Mouse (Mus musculus): ENCODE measurements around the gene Prdx3. TPM values are rescaled to one million over a fixed set of nuclear protein-coding genes. Genes with fewer than 3 reads are reported as not detected.
"Not testable (repeated sequence)": the region's sequence is repeated elsewhere in the genome, so short reads cannot be mapped to it uniquely, and the experiment has no call there.

The Prdx3 gene
- polyA plus RNA-seq, 1 experiment from 2014 or later: 106 TPM

DNA sequence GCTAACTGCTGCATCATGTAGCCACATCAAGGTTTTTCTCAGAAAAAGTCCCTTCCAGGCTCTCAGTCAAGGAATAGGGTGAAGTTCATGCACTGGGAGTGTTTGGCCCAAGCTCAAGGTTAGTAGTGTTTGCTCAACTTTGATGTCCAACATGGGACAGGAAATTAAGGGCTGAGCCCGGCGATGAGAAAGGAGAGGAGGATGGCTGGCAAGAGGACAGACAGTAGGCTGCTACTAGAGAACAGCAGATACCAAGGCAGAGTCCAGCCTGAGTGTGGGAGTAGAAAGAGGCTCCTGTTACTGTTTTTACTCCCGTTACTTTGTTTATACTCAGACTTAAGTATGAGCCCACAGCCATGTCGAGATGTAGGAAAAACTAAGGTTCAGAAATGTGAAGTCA lies 855 bp downstream of the Prdx3 start:
- Histone ChIP-seq H3K4me1 (ENCODE audit: control insufficient read depth, insufficient read depth, low read length) (peaks cover 4% of the 10 kb centered on the region; the same call in 1 of the 2 replicates), H3K36me3 (ENCODE audit: control insufficient read depth, insufficient read depth, low read length) (peaks cover 3% of the 10 kb centered on the region; the same call in 1 of the 2 replicates), H3K4me2 (ENCODE audit: low read length) (peak overlapping the region; percentile 70), H3K4me3 (ENCODE audit: low read depth, low read length) (peak overlapping the region; percentile 54; the same call in 1 of the 2 replicates), H3K27me3 (ENCODE audit: control insufficient read depth, insufficient read depth, low read depth, low read length) (no peaks in the 10 kb centered on the region), H3K9me3 (replicated peaks; ENCODE audit: control insufficient read depth, low read length, poor library complexity, severe bottlenecking) (no peaks in the 10 kb centered on the region), H3K27ac (ENCODE audit: low read length) (0 out of 2 replicates have a peak overlapping the region, but pooled peaks have one; percentile 80), H3K9ac (ENCODE audit: low read depth, low read length) (no peak overlapping the region; the same call in 1 of the 2 replicates)
- no peak for ATAC-seq
- WGBS: 29% methylated on average over 4 of the region's 4 CpGs

DNA sequence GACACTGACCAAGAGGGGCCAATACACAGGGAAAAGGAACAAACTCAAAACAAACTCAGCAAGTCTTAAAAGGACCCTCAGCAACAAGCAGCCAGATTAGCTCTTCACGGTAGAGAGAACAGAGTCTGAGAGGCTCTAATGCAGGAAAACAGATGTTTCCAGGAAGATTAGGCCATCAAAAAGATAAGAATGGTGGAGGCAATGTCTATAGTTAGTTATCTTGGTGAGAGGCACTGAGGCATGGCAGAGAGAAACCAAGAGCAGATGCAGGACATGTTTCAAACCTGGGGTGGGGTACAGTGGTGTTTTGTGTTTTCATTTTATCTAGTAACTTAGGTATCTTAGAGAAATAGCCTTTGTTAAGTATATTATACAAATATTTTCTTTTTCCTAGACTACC lies 2.1 kb downstream of the Prdx3 start:
- Histone ChIP-seq H3K27me3 (ENCODE audit: control insufficient read depth, insufficient read depth, low read depth, low read length) (no peaks in the 10 kb centered on the region), H3K4me1 (ENCODE audit: control insufficient read depth, insufficient read depth, low read length) (peaks cover 4% of the 10 kb centered on the region; the same call in 1 of the 2 replicates), H3K9ac (ENCODE audit: low read depth, low read length) (no peak overlapping the region), H3K4me3 (ENCODE audit: low read depth, low read length) (no peak overlapping the region), H3K4me2 (ENCODE audit: low read length) (no peak overlapping the region), H3K36me3 (ENCODE audit: control insufficient read depth, insufficient read depth, low read length) (peaks cover 3% of the 10 kb centered on the region; the same call in 1 of the 2 replicates), H3K27ac (ENCODE audit: low read length) (no peak overlapping the region), H3K9me3 (replicated peaks; ENCODE audit: control insufficient read depth, low read length, poor library complexity, severe bottlenecking) (no peaks in the 10 kb centered on the region)
- WGBS: 25% methylated on average over 1 of the region's 1 CpGs
- no peak for ATAC-seq

DNA sequence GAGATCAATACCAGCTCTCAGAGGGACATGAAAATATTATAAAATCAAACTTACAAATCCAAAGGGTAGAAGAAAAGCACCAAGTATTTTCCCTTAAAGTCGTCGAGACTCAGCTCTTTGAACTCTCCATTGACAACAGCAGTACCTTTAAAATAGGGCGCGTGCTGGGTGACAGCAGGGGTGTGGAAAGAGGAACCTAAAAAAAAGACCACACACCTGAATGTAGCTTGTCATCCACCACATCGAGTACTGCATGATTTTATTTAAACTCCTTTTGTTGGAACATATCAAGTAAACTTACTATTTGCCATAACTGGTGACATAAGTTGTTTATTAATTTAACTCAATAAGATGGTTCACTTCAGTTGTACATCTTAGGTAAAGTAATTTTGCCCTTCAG lies 3.0 kb downstream of the Prdx3 start:
- no peak overlapping the region for H3K4me2 ChIP-seq (ENCODE audit: low read length)
- peaks cover 4% of the 10 kb centered on the region; the same call in 1 of the 2 replicates for H3K4me1 ChIP-seq (ENCODE audit: control insufficient read depth, insufficient read depth, low read length)
- no peak for ATAC-seq
- 88% methylated on average over 5 of the region's 5 CpGs for whole genome bisulfite sequencing
- H3K27me3 ChIP-seq (ENCODE audit: control insufficient read depth, insufficient read depth, low read depth, low read length): no peaks in the 10 kb centered on the region
- no peaks in the 10 kb centered on the region for H3K9me3 ChIP-seq (replicated peaks; ENCODE audit: control insufficient read depth, low read length, poor library complexity, severe bottlenecking)
- no peak overlapping the region for H3K27ac ChIP-seq (ENCODE audit: low read length)
- no peak overlapping the region for H3K4me3 ChIP-seq (ENCODE audit: low read depth, low read length)
- no peak overlapping the region for H3K9ac ChIP-seq (ENCODE audit: low read depth, low read length)
- H3K36me3 ChIP-seq (ENCODE audit: control insufficient read depth, insufficient read depth, low read length): peaks cover 3% of the 10 kb centered on the region; the same call in 1 of the 2 replicates

DNA sequence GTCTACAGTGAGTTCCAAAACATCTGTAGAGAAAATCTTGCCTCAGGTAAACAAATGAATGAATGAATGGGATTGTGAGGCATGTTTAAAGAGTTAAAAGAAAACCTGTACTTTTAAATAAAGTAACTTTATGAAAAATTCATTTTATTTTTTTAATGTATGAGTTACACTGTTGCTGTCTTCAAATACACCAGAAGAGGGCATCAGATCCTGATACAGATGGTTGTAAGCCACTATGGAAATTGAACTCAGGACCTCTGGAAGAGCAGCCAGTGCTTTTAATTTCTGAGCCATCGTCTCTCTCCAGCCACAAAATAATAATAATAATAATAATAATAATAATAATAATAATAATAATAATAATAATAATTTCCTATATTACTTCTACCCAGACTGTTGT lies 3.9 kb downstream of the Prdx3 start:
- Histone ChIP-seq H3K9me3 (replicated peaks; ENCODE audit: control insufficient read depth, low read length, poor library complexity, severe bottlenecking) (no peaks in the 10 kb centered on the region), H3K4me1 (ENCODE audit: control insufficient read depth, insufficient read depth, low read length) (peaks cover 4% of the 10 kb centered on the region; the same call in 1 of the 2 replicates), H3K9ac (ENCODE audit: low read depth, low read length) (no peak overlapping the region), H3K27ac (ENCODE audit: low read length) (no peak overlapping the region), H3K27me3 (ENCODE audit: control insufficient read depth, insufficient read depth, low read depth, low read length) (no peaks in the 10 kb centered on the region), H3K4me3 (ENCODE audit: low read depth, low read length) (no peak overlapping the region), H3K36me3 (ENCODE audit: control insufficient read depth, insufficient read depth, low read length) (peaks cover 3% of the 10 kb centered on the region; the same call in 1 of the 2 replicates), H3K4me2 (ENCODE audit: low read length) (no peak overlapping the region)
- WGBS: 84% methylated on average over 1 of the region's 1 CpGs
- no peak for ATAC-seq

DNA sequence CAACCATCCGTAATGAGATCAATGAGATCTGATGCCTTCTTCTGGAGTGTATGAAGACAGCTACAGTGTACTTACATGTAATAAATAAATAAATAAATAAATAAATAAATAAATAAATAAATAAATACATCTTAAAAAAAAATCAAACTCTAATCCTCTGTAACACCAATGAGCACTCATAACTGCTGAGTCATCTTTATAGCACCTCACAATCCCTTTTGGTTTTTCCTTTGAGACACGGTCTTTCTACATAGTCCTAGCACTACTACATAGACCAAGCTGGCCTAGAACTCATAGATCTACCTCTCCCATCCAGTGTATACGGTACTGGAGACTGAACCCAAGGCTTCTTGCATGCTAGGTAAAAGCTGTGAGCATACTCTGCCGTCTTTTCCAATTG lies 8.2 kb downstream of the Prdx3 start:
- H3K4me1 ChIP-seq (ENCODE audit: control insufficient read depth, insufficient read depth, low read length); H3K27ac ChIP-seq (ENCODE audit: low read length); H3K36me3 ChIP-seq (ENCODE audit: control insufficient read depth, insufficient read depth, low read length); ATAC-seq; H3K27me3 ChIP-seq (ENCODE audit: control insufficient read depth, insufficient read depth, low read depth, low read length); H3K4me3 ChIP-seq (ENCODE audit: low read depth, low read length); H3K4me2 ChIP-seq (ENCODE audit: low read length); H3K9ac ChIP-seq (ENCODE audit: low read depth, low read length); H3K9me3 ChIP-seq (replicated peaks; ENCODE audit: control insufficient read depth, low read length, poor library complexity, severe bottlenecking): not testable (repeated sequence)
- 95% methylated on average over 4 of the region's 4 CpGs for WGBS

DNA sequence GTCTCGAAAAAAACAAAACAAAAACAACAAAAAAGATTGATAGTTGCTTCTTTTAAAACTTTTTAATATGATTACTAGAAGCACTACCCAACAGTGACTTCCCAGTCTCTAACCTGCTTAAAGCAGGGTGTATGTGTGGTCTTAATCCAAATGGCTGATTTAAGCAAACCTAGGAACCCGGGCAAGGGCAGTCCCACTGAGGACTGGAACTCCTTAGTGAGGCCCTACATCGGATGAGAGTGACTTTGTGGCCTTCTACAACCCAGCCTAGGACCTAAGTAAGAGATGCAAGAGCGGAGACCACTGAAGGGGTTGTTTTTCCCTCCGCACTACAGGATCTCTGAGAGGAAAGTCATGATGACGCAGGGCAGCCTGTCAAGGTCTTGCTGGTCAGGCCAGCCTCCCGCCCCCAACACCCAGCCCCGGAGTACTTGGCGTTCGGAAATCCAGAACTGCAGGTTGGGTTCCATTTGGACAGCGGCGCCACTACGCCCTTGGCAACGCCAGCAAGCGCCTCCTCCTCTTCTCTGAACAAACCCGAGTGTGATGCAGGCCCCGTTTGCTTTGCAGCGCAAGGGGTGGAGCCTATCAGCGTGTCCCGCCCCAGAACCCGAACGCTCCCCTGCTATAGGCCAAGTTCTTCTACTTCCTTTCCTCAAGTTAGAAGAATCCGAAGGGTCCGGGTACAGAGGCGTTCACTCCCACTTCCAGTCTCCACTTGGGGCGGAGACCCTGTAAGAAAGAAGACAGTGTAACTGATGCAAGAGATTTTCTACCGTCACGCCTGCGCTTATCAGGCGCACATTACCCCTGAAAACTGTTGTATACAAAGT lies 13.3 kb downstream of the Prdx3 start, which contains the start of gene Sfxn4:
Gene Sfxn4, minus strand, starts transcription at position 612 of the 833 bp plus-strand sequence.
- Histone ChIP-seq H3K4me1 (ENCODE audit: control insufficient read depth, insufficient read depth, low read length) (peaks cover 4% of the 10 kb centered on the region; the same call in 1 of the 2 replicates), H3K9ac (ENCODE audit: low read depth, low read length) (peak within 1 kb of the TSS; percentile 84), H3K27ac (ENCODE audit: low read length) (peak within 1 kb of the TSS; percentile 60), H3K27me3 (ENCODE audit: control insufficient read depth, insufficient read depth, low read depth, low read length) (no peaks in the 10 kb centered on the region), H3K9me3 (replicated peaks; ENCODE audit: control insufficient read depth, low read length, poor library complexity, severe bottlenecking) (no peaks in the 10 kb centered on the region), H3K4me3 (ENCODE audit: low read depth, low read length) (peak within 1 kb of the TSS; percentile 67), H3K4me2 (ENCODE audit: low read length) (peak within 1 kb of the TSS; percentile 80), H3K36me3 (ENCODE audit: control insufficient read depth, insufficient read depth, low read length) (peaks cover 6% of the 10 kb centered on the region; the same call in 1 of the 2 replicates)
- WGBS: 3% methylated on average over 30 of the region's 30 CpGs
- peak; percentile 99 for ATAC-seq

DNA sequence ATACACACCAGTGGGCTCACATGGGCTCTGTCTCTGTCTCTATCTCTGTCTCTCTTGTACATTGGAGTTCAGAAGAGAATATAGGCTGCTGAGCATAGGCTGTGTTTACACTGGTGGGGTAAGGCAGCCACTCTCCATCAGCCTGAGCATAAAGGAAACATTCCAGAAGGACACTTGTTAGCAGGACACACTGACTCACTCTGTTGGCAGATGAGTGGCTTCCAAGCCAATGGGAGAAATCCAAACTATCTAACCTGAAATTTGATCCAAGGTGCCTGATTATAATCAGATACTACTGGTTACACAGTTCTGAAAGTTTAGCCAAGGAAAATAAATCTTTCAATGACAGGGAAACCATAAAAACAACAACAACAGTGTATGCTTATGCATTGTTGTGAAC lies 28.6 kb downstream of the Prdx3 start:
- Histone ChIP-seq H3K9ac (ENCODE audit: low read depth, low read length) (no peak overlapping the region), H3K27ac (ENCODE audit: low read length) (no peak overlapping the region), H3K4me2 (ENCODE audit: low read length) (no peak overlapping the region), H3K4me1 (ENCODE audit: control insufficient read depth, insufficient read depth, low read length) (no peaks in the 10 kb centered on the region), H3K4me3 (ENCODE audit: low read depth, low read length) (no peak overlapping the region), H3K9me3 (replicated peaks; ENCODE audit: control insufficient read depth, low read length, poor library complexity, severe bottlenecking) (no peaks in the 10 kb centered on the region), H3K27me3 (ENCODE audit: control insufficient read depth, insufficient read depth, low read depth, low read length) (no peaks in the 10 kb centered on the region), H3K36me3 (ENCODE audit: control insufficient read depth, insufficient read depth, low read length) (peaks cover 5% of the 10 kb centered on the region)
- no peak for ATAC-seq

DNA sequence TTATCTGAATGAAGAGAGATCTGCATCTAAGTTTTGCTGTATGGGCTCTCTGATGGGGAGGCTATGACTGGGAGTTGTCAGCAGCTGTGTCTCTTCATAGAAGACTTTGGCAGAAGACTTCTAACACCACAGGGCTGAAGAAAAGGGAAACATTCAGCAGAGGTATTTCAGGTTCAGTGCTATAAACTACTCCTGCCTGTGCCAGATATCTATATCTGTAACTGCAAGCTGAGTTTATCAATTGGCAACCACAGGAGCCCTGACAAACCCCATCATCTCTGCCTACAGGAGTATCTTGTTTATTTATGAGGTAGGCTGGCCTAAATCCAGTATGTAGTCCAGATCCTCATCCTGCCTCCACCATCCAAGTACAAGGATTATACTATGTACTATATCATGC lies 31.0 kb downstream of the Prdx3 start:
- Histone ChIP-seq H3K27ac (ENCODE audit: low read length) (no peak overlapping the region), H3K36me3 (ENCODE audit: control insufficient read depth, insufficient read depth, low read length) (peaks cover 8% of the 10 kb centered on the region), H3K27me3 (ENCODE audit: control insufficient read depth, insufficient read depth, low read depth, low read length) (no peaks in the 10 kb centered on the region), H3K9me3 (replicated peaks; ENCODE audit: control insufficient read depth, low read length, poor library complexity, severe bottlenecking) (no peaks in the 10 kb centered on the region), H3K4me3 (ENCODE audit: low read depth, low read length) (no peak overlapping the region), H3K9ac (ENCODE audit: low read depth, low read length) (no peak overlapping the region), H3K4me2 (ENCODE audit: low read length) (no peak overlapping the region), H3K4me1 (ENCODE audit: control insufficient read depth, insufficient read depth, low read length) (no peaks in the 10 kb centered on the region)
- ATAC-seq: no peak

DNA sequence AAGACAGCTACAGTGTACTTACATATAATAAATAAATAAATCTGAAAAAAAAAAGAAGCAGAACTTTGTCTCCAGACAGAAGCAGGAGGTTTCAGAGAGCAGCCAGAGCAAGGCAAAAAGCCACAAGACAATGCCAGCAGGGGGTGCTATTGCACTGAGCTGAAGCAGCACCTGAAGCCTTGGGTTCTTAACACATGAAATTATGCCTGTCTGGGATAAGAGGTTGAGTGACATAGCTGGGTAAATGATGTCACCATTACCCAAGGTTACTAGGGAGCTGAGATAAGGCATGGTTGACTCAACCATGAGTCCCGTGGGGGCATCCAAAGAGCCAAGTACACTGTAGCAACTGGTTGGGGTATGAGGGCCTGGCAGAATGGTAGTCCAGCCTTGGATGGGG lies 36.6 kb downstream of the Prdx3 start:
- 64% methylated on average over 1 of the region's 1 CpGs for WGBS
- H3K27ac ChIP-seq (ENCODE audit: low read length): no peak overlapping the region
- H3K4me3 ChIP-seq (ENCODE audit: low read depth, low read length): no peak overlapping the region
- H3K4me1 ChIP-seq (ENCODE audit: control insufficient read depth, insufficient read depth, low read length): no peaks in the 10 kb centered on the region
- H3K9ac ChIP-seq (ENCODE audit: low read depth, low read length): no peak overlapping the region
- no peaks in the 10 kb centered on the region for H3K9me3 ChIP-seq (replicated peaks; ENCODE audit: control insufficient read depth, low read length, poor library complexity, severe bottlenecking)
- H3K27me3 ChIP-seq (ENCODE audit: control insufficient read depth, insufficient read depth, low read depth, low read length): no peaks in the 10 kb centered on the region
- peaks cover 33% of the 10 kb centered on the region for H3K36me3 ChIP-seq (ENCODE audit: control insufficient read depth, insufficient read depth, low read length)
- no peak overlapping the region for H3K4me2 ChIP-seq (ENCODE audit: low read length)
- no peak for ATAC-seq

Measured in midbrain, embryonic 16.5 days (tissue).